ENCODE assay signal across 21 mouse cellular contexts in genomic region chr3:95071606-95072005, GRCm38 (mm10). TPM values are rescaled to one million over a fixed set of nuclear protein-coding genes. Genes with fewer than 3 reads are reported as not detected.
A peak's percentile ranks its signal among the peaks of the same experiment; 100 is the strongest.
DNase-seq lines count a peak whose midpoint lies in the region; ATAC-seq and TF ChIP-seq lines count a peak whose summit lies in the region.
"Had no signal": no experiment of that assay in that cellular context is flagged by ENCODE, and none has a peak within 500 bp of the region (broad histone marks: within the 10 kb centered on the region; RNA-seq: fewer than 3 reads in every experiment).

No protein-coding gene starts in this region.

- TF ChIP-seq EP300 in heart, adult 2 months (IDR thresholded peaks at IDR 0.05; ENCODE audit: insufficient read depth, low read depth, low read length): no peak
- TF ChIP-seq EP300 in lung, postnatal 0 days (IDR thresholded peaks at IDR 0.05): no peak
- TF ChIP-seq EP300 in CH12.LX (IDR thresholded peaks at IDR 0.05; ENCODE audit: low read length): no peak
- no peak for TF ChIP-seq EP300 in ES-Bruce4 (IDR thresholded peaks at IDR 0.05; ENCODE audit: insufficient read depth, low read depth, low read length)

- DNase-seq in heart, adult 2 months: no peak
- DNase-seq in heart, adult 9 months (ENCODE audit: low spot score in 2 of 2): no peak
- no peak for DNase-seq in lung, postnatal 0 days (ENCODE audit: low spot score)
- no peak for DNase-seq in lung, adult 18-20 months
- DNase-seq in CH12.LX (ENCODE audit: extremely low read depth): no peak
- no peak for DNase-seq in ovary, postnatal 36 days (ENCODE audit: low spot score)
- no peak for DNase-seq in cerebellum, postnatal 25 days
- DNase-seq: adrenal gland, postnatal 10 days; cerebellum, postnatal 14 days; heart, postnatal 10 days; lung, postnatal 10 days; spleen, adult 18-20 months had no signal

- no peak for TF ChIP-seq POLR2A in heart, adult 2 months (IDR thresholded peaks at IDR 0.05; ENCODE audit: insufficient read depth, low read depth, low read length)
- no peak for TF ChIP-seq POLR2A in CH12.LX (IDR thresholded peaks at IDR 0.05; ENCODE audit: low read depth, low read length)
- TF ChIP-seq POLR2A in ES-Bruce4 (IDR thresholded peaks at IDR 0.05; ENCODE audit: insufficient read depth, low read length): no peak

- no peak overlapping the region for H3K4me2 ChIP-seq in lung, postnatal 0 days (replicated peaks; ENCODE audit: low read depth, low read length)
- no peak overlapping the region for H3K4me2 ChIP-seq in CH12.LX (ENCODE audit: insufficient read depth, low read depth, poor library complexity, severe bottlenecking)
- H3K4me2 ChIP-seq: embryonic facial prominence, embryonic 15.5 days; hindbrain, embryonic 13.5 days; limb, embryonic 13.5 days; midbrain, embryonic 13.5 days; neural tube, embryonic 13.5 days; stomach, embryonic 15.5 days had no signal

- H3K4me3 ChIP-seq in heart, adult 2 months: no peak overlapping the region
- no peak overlapping the region for H3K4me3 ChIP-seq in lung, postnatal 0 days (ENCODE audit: low read depth, low read length)
- H3K4me3 ChIP-seq in CH12.LX (replicated peaks in 1 of 3; ENCODE audit: low read depth in 2 of 3, low read length in 2 of 3, poor library complexity in 1 of 3): no peak overlapping the region
- H3K4me3 ChIP-seq in ES-Bruce4 (ENCODE audit: low read depth, low read length): no peak overlapping the region
- H3K4me3 ChIP-seq: embryonic facial prominence, embryonic 15.5 days; hindbrain, embryonic 13.5 days; limb, embryonic 13.5 days; midbrain, embryonic 13.5 days; neural tube, embryonic 13.5 days; stomach, embryonic 15.5 days had no signal

- ATAC-seq in lung, postnatal 0 days: no peak
- ATAC-seq: forebrain, embryonic 16.5 days; midbrain, embryonic 13.5 days had no signal

- in situ Hi-C loops in CH12.LX (cut with MboI; ENCODE audit: low pct_ligation_motif_present, low pct_unique_long_range_greater_than_20kb, low sequenced_read_pairs): no loop called here

- TF ChIP-seq CTCF in heart, adult 2 months (IDR thresholded peaks at IDR 0.05): peak; percentile 13; the same call in 1 of the 2 replicates
- TF ChIP-seq CTCF in lung, postnatal 0 days (IDR thresholded peaks at IDR 0.05): peak; percentile 19
- TF ChIP-seq CTCF in CH12.LX (conservative IDR thresholded peaks at IDR 0.05 in 1 of 2, IDR thresholded peaks at IDR 0.05 in 1 of 2; ENCODE audit: low read depth in 2 of 2, low read length in 2 of 2) (peak in 1 of 2 experiments; percentile 28; a peak in 2 of 4 replicates), ES-Bruce4 (IDR thresholded peaks at IDR 0.05; ENCODE audit: low read depth, low read length) (peak; percentile 46)

- H3K4me1 ChIP-seq in heart, adult 2 months (ENCODE audit: control insufficient read depth, insufficient read depth, low read length): no peaks in the 10 kb centered on the region
- H3K4me1 ChIP-seq in lung, postnatal 0 days (ENCODE audit: insufficient read depth, low read depth, low read length): no peaks in the 10 kb centered on the region
- peaks cover 3 to 6% of the 10 kb centered on the region in 2 experiments; a peak in 3 of 4 replicates for H3K4me1 ChIP-seq in CH12.LX (ENCODE audit: control insufficient read depth in 1 of 2, insufficient read depth in 2 of 2)
- no peaks in the 10 kb centered on the region for H3K4me1 ChIP-seq in ES-Bruce4 (ENCODE audit: control insufficient read depth, insufficient read depth, low read length)
- H3K4me1 ChIP-seq: embryonic facial prominence, embryonic 15.5 days; hindbrain, embryonic 13.5 days; limb, embryonic 13.5 days; midbrain, embryonic 13.5 days; neural tube, embryonic 13.5 days; stomach, embryonic 15.5 days had no signal

- dilution Hi-C loops in CH12.LX (cut with MboI; ENCODE audit: extremely low pct_ligation_motif_present, extremely low pct_unique_long_range_greater_than_20kb, low sequenced_read_pairs): no loop called here

- no peaks in the 10 kb centered on the region for H3K9me3 ChIP-seq in lung, postnatal 0 days (ENCODE audit: low read length)
- no peaks in the 10 kb centered on the region for H3K9me3 ChIP-seq in CH12.LX (replicated peaks; ENCODE audit: low read length)
- no peaks in the 10 kb centered on the region for H3K9me3 ChIP-seq in ES-Bruce4 (replicated peaks; ENCODE audit: control insufficient read depth, insufficient read depth, low read length, poor library complexity, severe bottlenecking)
- H3K9me3 ChIP-seq: embryonic facial prominence, embryonic 15.5 days; hindbrain, embryonic 13.5 days; limb, embryonic 13.5 days; midbrain, embryonic 13.5 days; neural tube, embryonic 13.5 days; stomach, embryonic 15.5 days had no signal

- 85% methylated on average over 2 of the region's 2 CpGs for WGBS in heart, adult 2 months
- WGBS in lung, postnatal 0 days: 92% methylated on average over 2 of the region's 2 CpGs

- peak; percentile 4 for TF ChIP-seq RAD21 in CH12.LX (IDR thresholded peaks at IDR 0.05; ENCODE audit: low read depth, low read length)

- no peaks in the 10 kb centered on the region for H3K27me3 ChIP-seq in heart, adult 2 months (ENCODE audit: control insufficient read depth, insufficient read depth, low read length)
- H3K27me3 ChIP-seq in lung, postnatal 0 days (replicated peaks; ENCODE audit: insufficient read depth, low read length): no peaks in the 10 kb centered on the region
- H3K27me3 ChIP-seq in CH12.LX (replicated peaks) (no peaks in the 10 kb centered on the region), ES-Bruce4 (ENCODE audit: control insufficient read depth, insufficient read depth, low read length, poor library complexity, severe bottlenecking) (no peaks in the 10 kb centered on the region)
- H3K27me3 ChIP-seq: embryonic facial prominence, embryonic 15.5 days; hindbrain, embryonic 13.5 days; limb, embryonic 13.5 days; midbrain, embryonic 13.5 days; neural tube, embryonic 13.5 days; stomach, embryonic 15.5 days had no signal

- H3K9ac ChIP-seq in heart, adult 2 months (ENCODE audit: low read depth, low read length): no peak overlapping the region
- H3K9ac ChIP-seq in lung, postnatal 0 days (replicated peaks; ENCODE audit: low read depth): no peak overlapping the region
- H3K9ac ChIP-seq in CH12.LX (ENCODE audit: insufficient read depth, low read depth) (no peak overlapping the region), ES-Bruce4 (ENCODE audit: low read depth, poor library complexity, severe bottlenecking) (no peak overlapping the region)
- H3K9ac ChIP-seq: embryonic facial prominence, embryonic 15.5 days; hindbrain, embryonic 13.5 days; limb, embryonic 13.5 days; liver, embryonic 14.5 days; midbrain, embryonic 13.5 days; neural tube, embryonic 13.5 days; stomach, embryonic 15.5 days had no signal

- H3K36me3 ChIP-seq in heart, adult 2 months (ENCODE audit: control insufficient read depth, insufficient read depth, low read length): peaks cover 2% of the 10 kb centered on the region
- H3K36me3 ChIP-seq in lung, postnatal 0 days (ENCODE audit: insufficient read depth, low read length): peaks cover 42% of the 10 kb centered on the region
- H3K36me3 ChIP-seq in CH12.LX (replicated peaks in 1 of 2; ENCODE audit: control insufficient read depth in 1 of 2, insufficient read depth in 1 of 2, low read length in 1 of 2) (peaks cover 68 to 85% of the 10 kb centered on the region in 2 experiments), ES-Bruce4 (ENCODE audit: control insufficient read depth, insufficient read depth, low read length, poor library complexity, severe bottlenecking) (peaks cover 57% of the 10 kb centered on the region)

- H3K27ac ChIP-seq in heart, adult 2 months: no peak overlapping the region
- no peak overlapping the region for H3K27ac ChIP-seq in lung, postnatal 0 days (ENCODE audit: low read length)
- H3K27ac ChIP-seq in CH12.LX (ENCODE audit: insufficient read depth, low read depth) (no peak overlapping the region), ES-Bruce4 (ENCODE audit: insufficient read depth, low read length) (peak overlapping the region; percentile 79)
- H3K27ac ChIP-seq: embryonic facial prominence, embryonic 15.5 days; hindbrain, embryonic 13.5 days; limb, embryonic 13.5 days; liver, embryonic 14.5 days; midbrain, embryonic 13.5 days; neural tube, embryonic 13.5 days; stomach, embryonic 15.5 days had no signal

- no peaks in the 10 kb centered on the region for H3K79me2 ChIP-seq in heart, adult 2 months (replicated peaks; ENCODE audit: control insufficient read depth, insufficient read depth, low read length)
- H3K79me2 ChIP-seq in CH12.LX (replicated peaks; ENCODE audit: control insufficient read depth, extremely low read depth, insufficient read depth, poor library complexity, severe bottlenecking): no peaks in the 10 kb centered on the region

- intact Hi-C loops in heart, adult 2 months (cut with DNase I): no loop called here

RNA-seq across cellular contexts. Expression of gene Psmd4, which starts 29.2 kb away (rescaled TPM):
- 100 to 1,000 TPM; 121 to 140 TPM for total RNA-seq in heart, adult 2 months (2021)
- polyA plus RNA-seq in heart, adult 2 months (2012; rRNA removed): 119 and 144 TPM in 2 replicates
- polyA plus RNA-seq in lung, postnatal 0 days (2015; fragmentation: Nextera tagmentation; extraction: Ambion mirVana): 170 and 185 TPM in 2 replicates
- total RNA-seq in CH12.LX (2012; rRNA removed): 258 and 276 TPM in 2 replicates
- 284 and 305 TPM in 2 replicates for total RNA-seq in CH12.LX (2014; rRNA removed)
- polyA plus RNA-seq in CH12.LX (2012; ENCODE audit: insufficient read length, low read depth): 332 and 360 TPM in 2 replicates
- polyA plus RNA-seq in ES-Bruce4 (2011; ENCODE audit: insufficient read depth, insufficient read length, low read depth, missing spikeins): 286 and 316 TPM in 2 replicates

RNA-seq across cellular contexts. Expression of gene Pip5k1a, which starts 35.1 kb away (rescaled TPM):
- 10 to 100 TPM; 15.8 to 16.8 TPM for total RNA-seq in heart, adult 2 months (2021)
- polyA plus RNA-seq in heart, adult 2 months (2012; rRNA removed): 11.8 and 17.9 TPM in 2 replicates
- 18.1 and 18.6 TPM in 2 replicates for polyA plus RNA-seq in lung, postnatal 0 days (2015; fragmentation: Nextera tagmentation; extraction: Ambion mirVana)
- 21.5 and 22.7 TPM in 2 replicates for total RNA-seq in CH12.LX (2012; rRNA removed)
- 34.1 and 38.0 TPM in 2 replicates for total RNA-seq in CH12.LX (2014; rRNA removed)
- polyA plus RNA-seq in CH12.LX (2012; ENCODE audit: insufficient read length, low read depth): 35.8 and 40.3 TPM in 2 replicates
- 53.9 and 63.5 TPM in 2 replicates for polyA plus RNA-seq in ES-Bruce4 (2011; ENCODE audit: insufficient read depth, insufficient read length, low read depth, missing spikeins)

RNA-seq across cellular contexts. Expression of gene Vps72, which starts 39.2 kb away (rescaled TPM):
- total RNA-seq in heart, adult 2 months (2021): 10 to 100 TPM; 31.8 to 36.5 TPM
- polyA plus RNA-seq in heart, adult 2 months (2012; rRNA removed): 34.5 and 39.2 TPM in 2 replicates
- polyA plus RNA-seq in lung, postnatal 0 days (2015; fragmentation: Nextera tagmentation; extraction: Ambion mirVana): 82.9 and 84.0 TPM in 2 replicates
- total RNA-seq in CH12.LX (2012; rRNA removed) (33.7 and 34.1 TPM in 2 replicates), CH12.LX (2014; rRNA removed) (33.3 and 33.5 TPM in 2 replicates)
- polyA plus RNA-seq in CH12.LX (2012; ENCODE audit: insufficient read length, low read depth) (54.4 and 75.4 TPM in 2 replicates), ES-Bruce4 (2011; ENCODE audit: insufficient read depth, insufficient read length, low read depth, missing spikeins) (78.0 and 83.5 TPM in 2 replicates)

RNA-seq across cellular contexts. Expression of gene Tmod4, which starts 52.7 kb away (rescaled TPM):
- total RNA-seq in heart, adult 2 months (2021): 10 to 100 TPM; 22.6 to 30.9 TPM
- 23.3 and 25.6 TPM in 2 replicates for polyA plus RNA-seq in heart, adult 2 months (2012; rRNA removed)
- 2.0 and 2.9 TPM in 2 replicates for polyA plus RNA-seq in lung, postnatal 0 days (2015; fragmentation: Nextera tagmentation; extraction: Ambion mirVana)
- 0.21 and 0.47 TPM in 2 replicates for total RNA-seq in CH12.LX (2012; rRNA removed)
- not detected in 2 replicates for total RNA-seq in CH12.LX (2014; rRNA removed)
- 0.81 TPM in 1 of 2 replicates, not detected in the other for polyA plus RNA-seq in CH12.LX (2012; ENCODE audit: insufficient read length, low read depth)
- polyA plus RNA-seq in ES-Bruce4 (2011; ENCODE audit: insufficient read depth, insufficient read length, low read depth, missing spikeins): 0.90 TPM in 1 of 2 replicates, not detected in the other

RNA-seq across cellular contexts. Expression of gene Zfp687, which starts 56.4 kb away (rescaled TPM):
- 10 to 100 TPM; 11.0 to 13.5 TPM for total RNA-seq in heart, adult 2 months (2021)
- 10.6 and 10.9 TPM in 2 replicates for polyA plus RNA-seq in heart, adult 2 months (2012; rRNA removed)
- 9.9 and 10.1 TPM in 2 replicates for polyA plus RNA-seq in lung, postnatal 0 days (2015; fragmentation: Nextera tagmentation; extraction: Ambion mirVana)
- total RNA-seq in CH12.LX (2012; rRNA removed) (10.8 and 11.1 TPM in 2 replicates), CH12.LX (2014; rRNA removed) (3.3 and 4.2 TPM in 2 replicates)
- polyA plus RNA-seq in CH12.LX (2012; ENCODE audit: insufficient read length, low read depth) (12.6 and 13.5 TPM in 2 replicates), ES-Bruce4 (2011; ENCODE audit: insufficient read depth, insufficient read length, low read depth, missing spikeins) (37.7 and 56.5 TPM in 2 replicates)
